Mouse (Mus musculus): Measurements from ENCODE around the gene Zfp940.

Gene Zfp940

DNA sequence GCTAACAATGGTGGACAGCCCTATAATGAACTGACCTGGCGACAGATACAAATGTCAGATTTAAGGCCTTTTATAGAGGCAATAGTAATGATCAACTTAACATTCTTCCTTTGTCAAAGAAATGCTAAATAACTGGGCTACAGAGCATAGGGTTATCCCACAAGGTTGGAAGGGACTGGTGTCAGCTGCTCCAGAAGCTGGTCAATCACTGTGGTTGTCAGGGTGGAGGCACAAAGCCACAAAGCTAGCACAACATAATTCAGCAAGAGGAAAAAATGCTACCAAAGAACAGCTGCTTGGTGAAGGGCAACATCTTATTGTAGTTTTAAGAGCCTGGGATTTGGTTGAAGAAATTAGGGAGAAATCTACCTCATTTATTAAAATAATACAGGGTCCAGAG, 41.2 kb downstream of the Zfp940 start:
- in situ Hi-C loops (cut with MboI; ENCODE audit: low sequenced_read_pairs): no loop called here

DNA sequence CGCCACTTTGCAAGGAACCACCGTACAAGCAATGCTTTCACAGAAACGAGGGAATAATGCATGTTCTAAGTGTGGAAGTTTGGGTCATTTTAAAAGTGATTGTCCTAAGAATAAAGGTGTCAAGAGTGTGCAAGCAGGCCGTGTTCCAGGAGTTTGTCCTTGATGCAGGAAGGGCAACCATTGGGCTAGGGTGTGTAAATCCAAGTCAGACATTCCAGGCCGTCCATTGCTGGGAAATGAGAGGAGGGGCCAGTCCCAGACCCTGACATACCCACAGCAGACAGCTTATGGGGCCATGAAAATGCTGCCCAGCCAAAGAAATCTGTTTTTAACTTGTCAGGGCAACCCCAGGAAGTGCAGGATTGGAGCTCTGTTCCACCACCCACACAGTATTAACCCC, 46.4 kb downstream of the Zfp940 start:
- in situ Hi-C loops (cut with MboI; ENCODE audit: low sequenced_read_pairs): no loop called here

DNA sequence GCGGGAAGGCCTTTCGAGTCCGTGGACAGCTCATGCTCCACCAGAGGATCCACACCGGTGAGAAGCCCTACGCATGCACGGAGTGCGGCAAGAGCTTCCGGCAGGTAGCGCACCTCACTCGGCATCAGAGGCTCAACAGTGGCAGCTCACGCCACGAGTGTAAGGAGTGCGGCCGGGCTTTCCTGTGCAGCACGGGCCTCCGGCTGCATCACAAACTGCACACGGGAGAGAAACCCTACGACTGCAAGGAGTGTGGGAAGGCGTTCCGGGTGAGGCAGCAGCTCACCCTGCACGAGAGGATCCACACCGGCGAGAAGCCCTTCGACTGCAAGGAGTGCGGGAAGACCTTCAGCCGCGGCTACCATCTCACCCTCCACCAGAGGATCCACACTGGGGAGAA, 60.6 kb downstream of the Zfp940 start:
- in situ Hi-C loops (cut with MboI; ENCODE audit: low sequenced_read_pairs): no loop called here

- in situ Hi-C loops (cut with MboI; ENCODE audit: low sequenced_read_pairs): no loop called here
These were observed 67.6 kb downstream of the Zfp940 start for GRCm38 (mm10) chr7:29785888-29786287.

DNA sequence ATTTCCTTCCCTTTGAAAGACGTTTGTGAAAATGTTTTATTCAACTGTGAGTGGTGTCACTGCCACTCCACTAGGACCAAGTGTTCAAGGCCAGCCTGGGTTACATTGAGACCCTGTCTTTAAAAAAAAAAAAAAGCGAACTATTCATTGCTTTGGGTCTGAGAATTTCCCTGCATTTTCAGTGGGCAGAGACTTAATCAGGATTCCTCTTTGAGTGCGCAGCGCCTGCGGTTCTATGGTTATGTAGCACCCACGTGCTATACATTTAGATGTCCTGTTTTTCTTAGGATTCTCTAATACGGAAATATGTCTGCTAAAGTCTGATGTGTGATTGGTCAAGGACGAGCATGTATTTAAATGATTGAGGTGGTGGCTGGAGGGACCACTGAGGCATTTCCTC, 68.4 kb downstream of the Zfp940 start:
- in situ Hi-C loops (cut with MboI; ENCODE audit: low sequenced_read_pairs): no loop called here

GRCm38 (mm10) chr7:29783871-29784551, 69.5 kb downstream of the Zfp940 start, which contains the start of gene Zfp30:
Gene Zfp30 (plus strand): TSS chr7:29783998.
- in situ Hi-C loops (cut with MboI; ENCODE audit: low sequenced_read_pairs): no loop called here

Data from CH12F3 (cell line).